Mouse (Mus musculus): Measurements from ENCODE around the gene Gm13289.
"Not testable (repeated sequence)": the region's sequence is repeated elsewhere in the genome, so short reads cannot be mapped to it uniquely, and the experiment has no call there.

Gm13289 gene

DNA sequence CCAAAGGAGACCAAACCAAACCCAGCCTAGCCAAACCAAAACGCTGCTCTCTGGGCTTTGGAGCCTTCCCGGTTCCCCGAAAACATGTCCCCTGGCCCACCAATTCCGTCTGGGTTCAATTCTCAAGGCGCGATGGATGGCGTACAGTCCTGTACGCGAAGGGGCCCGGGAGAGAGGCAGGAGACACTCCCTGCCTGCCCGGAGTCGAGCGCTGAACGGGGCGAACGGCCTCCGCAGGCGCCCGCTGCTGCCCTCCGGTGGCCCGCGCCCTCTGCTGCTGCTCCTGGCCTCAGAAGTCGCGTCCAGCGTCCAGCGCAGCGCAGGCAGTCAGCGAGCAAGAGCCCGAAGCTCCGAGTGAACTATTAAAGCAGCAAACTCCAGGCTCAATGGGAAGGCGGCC lies 5.6 kb downstream of the Gm13289 start:
- peak; percentile 31 for DNase-seq (ENCODE audit: low spot score)

DNA sequence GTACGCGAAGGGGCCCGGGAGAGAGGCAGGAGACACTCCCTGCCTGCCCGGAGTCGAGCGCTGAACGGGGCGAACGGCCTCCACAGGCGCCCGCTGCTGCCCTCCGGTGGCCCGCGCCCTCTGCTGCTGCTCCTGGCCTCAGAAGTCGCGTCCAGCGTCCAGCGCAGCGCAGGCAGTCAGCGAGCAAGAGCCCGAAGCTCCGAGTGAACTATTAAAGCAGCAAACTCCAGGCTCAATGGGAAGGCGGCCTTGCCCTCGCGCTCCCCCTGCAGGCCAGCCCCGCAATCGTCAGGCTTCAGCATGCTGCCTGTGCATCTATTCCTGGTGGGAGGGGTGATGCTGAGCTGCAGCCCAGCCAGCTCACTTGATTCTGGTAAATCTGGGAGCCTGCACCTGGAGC lies 8.7 kb downstream of the Gm13289 start, which contains the start of gene Gm13276:
Gene Gm13276 (plus strand): TSS at position 301 of the 400 bp plus-strand sequence.
- not testable (repeated sequence) for DNase-seq (ENCODE audit: low spot score)

DNA sequence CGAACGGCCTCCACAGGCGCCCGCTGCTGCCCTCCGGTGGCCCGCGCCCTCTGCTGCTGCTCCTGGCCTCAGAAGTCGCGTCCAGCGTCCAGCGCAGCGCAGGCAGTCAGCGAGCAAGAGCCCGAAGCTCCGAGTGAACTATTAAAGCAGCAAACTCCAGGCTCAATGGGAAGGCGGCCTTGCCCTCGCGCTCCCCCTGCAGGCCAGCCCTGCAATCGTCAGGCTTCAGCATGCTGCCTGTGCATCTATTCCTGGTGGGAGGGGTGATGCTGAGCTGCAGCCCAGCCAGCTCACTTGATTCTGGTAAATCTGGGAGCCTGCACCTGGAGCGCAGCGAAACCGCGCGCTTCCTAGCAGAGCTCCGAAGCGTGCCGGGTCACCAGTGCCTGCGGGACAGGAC lies 11.7 kb downstream of the Gm13289 start, which contains the start of gene Gm13277:
Gene Gm13277 (plus strand): TSS at position 231 of the 400 bp plus-strand sequence.
- peak; percentile 62 for DNase-seq (ENCODE audit: low spot score)

DNA sequence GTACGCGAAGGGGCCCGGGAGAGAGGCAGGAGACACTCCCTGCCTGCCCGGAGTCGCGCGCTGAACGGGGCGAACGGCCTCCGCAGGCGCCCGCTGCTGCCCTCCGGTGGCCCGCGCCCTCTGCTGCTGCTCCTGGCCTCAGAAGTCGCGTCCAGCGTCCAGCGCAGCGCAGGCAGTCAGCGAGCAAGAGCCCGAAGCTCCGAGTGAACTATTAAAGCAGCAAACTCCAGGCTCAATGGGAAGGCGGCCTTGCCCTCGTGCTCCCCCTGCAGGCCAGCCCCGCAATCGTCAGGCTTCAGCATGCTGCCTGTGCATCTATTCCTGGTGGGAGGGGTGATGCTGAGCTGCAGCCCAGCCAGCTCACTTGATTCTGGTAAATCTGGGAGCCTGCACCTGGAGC lies 14.5 kb downstream of the Gm13289 start, which contains the start of gene Gm13278:
Gene Gm13278 (plus strand): TSS at position 301 of the 400 bp plus-strand sequence.
- DNase-seq (ENCODE audit: low spot score): not testable (repeated sequence)

DNA sequence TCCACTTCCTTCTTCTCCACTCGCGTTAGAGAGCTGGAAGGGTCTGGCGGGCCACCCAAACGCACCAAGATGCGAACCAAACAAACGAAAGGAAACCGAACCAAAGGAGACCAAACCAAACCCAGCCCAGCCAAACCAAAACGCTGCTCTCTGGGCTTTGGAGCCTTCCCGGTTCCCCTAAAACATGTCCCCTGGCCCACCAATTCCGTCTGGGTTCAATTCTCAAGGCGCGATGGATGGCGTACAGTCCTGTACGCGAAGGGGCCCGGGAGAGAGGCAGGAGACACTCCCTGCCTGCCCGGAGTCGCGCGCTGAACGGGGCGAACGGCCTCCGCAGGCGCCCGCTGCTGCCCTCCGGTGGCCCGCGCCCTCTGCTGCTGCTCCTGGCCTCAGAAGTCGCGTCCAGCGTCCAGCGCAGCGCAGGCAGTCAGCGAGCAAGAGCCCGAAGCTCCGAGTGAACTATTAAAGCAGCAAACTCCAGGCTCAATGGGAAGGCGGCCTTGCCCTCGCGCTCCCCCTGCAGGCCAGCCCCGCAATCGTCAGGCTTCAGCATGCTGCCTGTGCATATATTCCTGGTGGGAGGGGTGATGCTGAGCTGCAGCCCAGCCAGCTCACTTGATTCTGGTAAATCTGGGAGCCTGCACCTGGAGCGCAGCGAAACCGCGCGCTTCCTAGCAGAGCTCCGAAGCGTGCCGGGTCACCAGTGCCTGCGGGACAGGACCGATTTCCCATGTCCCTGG lies 17.4 kb downstream of the Gm13289 start, which contains the start of gene Gm13275:
Gene Gm13275 (plus strand): TSS at position 552 of the 740 bp plus-strand sequence.
- DNase-seq (ENCODE audit: low spot score): peak; percentile 71

- not testable (repeated sequence) for DNase-seq (ENCODE audit: low spot score)
Observed at GRCm38 (mm10) chr4:88797097-88797496, 20.4 kb downstream of the Gm13289 start, which contains the start of gene Gm13279. TSS of gene Gm13279 (plus strand) at chr4:88797397.

GRCm38 (mm10) chr4:88799365-88799764 lies 22.6 kb downstream of the Gm13289 start, which contains the start of gene Gm13285:
TSS of gene Gm13285 (plus strand) at chr4:88799665.
- DNase-seq (ENCODE audit: low spot score): not testable (repeated sequence)

DNA sequence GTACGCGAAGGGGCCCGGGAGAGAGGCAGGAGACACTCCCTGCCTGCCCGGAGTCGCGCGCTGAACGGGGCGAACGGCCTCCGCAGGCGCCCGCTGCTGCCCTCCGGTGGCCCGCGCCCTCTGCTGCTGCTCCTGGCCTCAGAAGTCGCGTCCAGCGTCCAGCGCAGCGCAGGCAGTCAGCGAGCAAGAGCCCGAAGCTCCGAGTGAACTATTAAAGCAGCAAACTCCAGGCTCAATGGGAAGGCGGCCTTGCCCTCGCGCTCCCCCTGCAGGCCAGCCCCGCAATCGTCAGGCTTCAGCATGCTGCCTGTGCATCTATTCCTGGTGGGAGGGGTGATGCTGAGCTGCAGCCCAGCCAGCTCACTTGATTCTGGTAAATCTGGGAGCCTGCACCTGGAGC lies 26.2 kb downstream of the Gm13289 start, which contains the start of gene Gm13287:
Gene Gm13287 (plus strand): TSS at position 301 of the 400 bp plus-strand sequence.
- not testable (repeated sequence) for DNase-seq (ENCODE audit: low spot score)

DNA sequence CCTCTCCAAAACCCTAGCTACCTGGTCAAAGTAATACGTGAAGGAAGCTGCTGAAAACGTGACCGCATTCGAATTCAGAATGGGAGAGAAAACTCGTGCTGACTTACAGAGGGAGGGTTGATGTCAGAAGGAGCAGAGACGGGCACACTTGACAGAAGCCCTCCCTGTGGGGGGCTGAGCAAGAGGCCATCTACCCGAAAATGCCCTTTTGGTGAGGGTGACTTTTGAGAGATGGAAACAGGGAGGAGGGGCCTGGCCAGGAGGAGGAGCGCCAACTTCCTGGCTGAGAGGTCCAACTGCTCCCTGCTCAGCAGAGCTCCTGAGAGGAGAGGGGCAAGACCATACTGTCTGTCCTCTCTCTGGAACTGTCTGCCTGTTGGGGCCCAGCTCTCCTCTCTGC lies 28.5 kb downstream of the Gm13289 start, which contains the start of gene Gm13288:
Gene Gm13288 (plus strand): TSS at position 301 of the 400 bp plus-strand sequence.
- not testable (repeated sequence) for DNase-seq (ENCODE audit: low spot score)

GRCm38 (mm10) chr4:88805761-88806160 lies 29.0 kb downstream of the Gm13289 start:
- DNase-seq (ENCODE audit: low spot score): peak; percentile 49

DNA sequence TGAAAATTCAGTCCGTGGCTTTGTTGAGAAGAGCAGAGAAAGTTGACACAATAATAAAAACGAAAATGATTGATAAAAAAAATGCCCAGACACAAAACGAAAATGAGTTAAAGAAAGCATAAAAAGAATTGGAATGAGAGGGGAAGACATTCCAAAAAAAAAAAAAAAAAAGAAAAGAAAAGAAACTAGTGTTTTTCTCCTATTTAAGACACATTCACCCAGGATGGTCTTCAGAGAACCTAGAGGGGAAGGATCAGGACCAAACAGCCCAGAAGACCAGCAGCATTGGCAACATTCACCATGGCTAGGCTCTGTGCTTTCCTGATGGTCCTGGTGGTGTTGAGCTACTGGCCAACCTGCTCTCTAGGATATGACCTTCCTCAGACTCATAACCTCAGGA lies 39.2 kb downstream of the Gm13289 start, which contains the start of gene Ifna7:
Gene Ifna7 (plus strand): TSS at position 301 of the 400 bp plus-strand sequence.
- DNase-seq (ENCODE audit: low spot score): no peak

GRCm38 (mm10) chr4:88819659-88820058 lies 42.9 kb downstream of the Gm13289 start, which contains the start of gene Ifna11:
TSS of gene Ifna11 (plus strand) at chr4:88819959.
- no peak for DNase-seq (ENCODE audit: low spot score)

DNA sequence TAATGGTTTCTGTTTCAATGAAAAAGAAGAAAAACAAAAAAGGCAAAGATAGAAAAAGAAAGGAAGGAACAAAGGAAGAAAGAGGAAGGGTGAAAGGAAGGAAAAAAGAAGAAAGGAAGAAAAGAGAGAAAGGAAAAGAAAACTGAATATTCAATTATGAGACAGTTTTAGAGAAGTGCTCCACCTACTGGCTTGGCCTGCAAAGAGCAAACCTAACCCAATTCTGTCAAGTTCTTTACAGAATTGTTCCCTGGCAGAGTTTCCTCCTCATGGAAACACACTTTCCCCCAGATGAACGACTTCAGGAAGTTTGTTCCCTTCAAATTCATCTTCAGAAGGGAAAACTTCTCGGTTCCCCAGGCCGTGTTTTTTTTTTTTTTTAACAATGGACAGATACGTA lies 46.3 kb downstream of the Gm13289 start:
- DNase-seq (ENCODE audit: low spot score): no peak
